Mouse (Mus musculus): Measurements from ENCODE around the gene Oas1c. TPM values are rescaled to one million over a fixed set of nuclear protein-coding genes. Genes with fewer than 3 reads are reported as not detected.

Oas1c gene
- 0.01 TPM for polyA plus RNA-seq (2012; fragmentation: generic; extraction: Trizol)

DNA sequence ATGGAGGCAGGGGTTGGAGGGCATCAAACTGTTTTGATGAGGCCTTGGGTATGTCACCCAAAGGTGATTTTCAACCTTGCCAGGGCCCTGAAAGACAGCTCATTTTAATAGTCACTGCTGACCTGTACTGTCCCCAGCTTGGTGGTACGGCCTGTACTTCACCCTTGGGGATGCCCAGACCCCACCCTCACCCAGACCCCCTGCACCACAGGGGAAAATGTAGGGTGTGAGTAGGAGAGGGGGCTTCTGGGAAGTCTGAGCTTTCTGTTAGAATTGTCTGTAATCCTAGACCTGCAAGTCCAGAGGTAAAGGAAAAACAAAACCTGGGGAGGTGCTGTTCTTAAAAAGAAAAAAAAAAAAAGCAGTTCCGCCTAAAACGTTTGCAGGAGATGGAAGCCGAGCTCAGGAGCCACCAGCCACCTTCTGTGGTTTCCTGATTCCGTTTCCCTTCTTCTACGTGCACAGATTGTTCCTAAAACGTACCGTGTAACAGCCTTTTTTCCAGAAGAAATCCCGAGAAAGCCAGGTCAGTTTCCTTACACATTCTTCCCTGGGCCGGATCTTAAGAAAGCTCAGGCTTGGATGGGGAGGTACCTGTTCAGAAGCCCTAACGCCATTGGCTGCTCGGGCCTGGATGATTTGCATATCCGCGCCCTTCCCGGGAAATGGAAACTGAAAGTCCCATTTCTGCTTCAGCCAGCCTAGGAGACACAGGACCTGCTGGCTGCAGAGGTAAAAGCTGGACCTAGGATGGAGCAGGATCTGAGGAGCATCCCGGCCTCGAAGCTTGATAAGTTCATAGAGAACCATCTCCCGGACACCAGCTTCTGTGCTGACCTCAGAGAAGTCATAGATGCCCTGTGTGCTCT is at the start of gene Oas1c:
Gene Oas1c (minus strand): TSS at position 564 of the 869 bp plus-strand sequence.
- TF ChIP-seq CEBPB (IDR thresholded peaks at IDR 0.05; ENCODE audit: insufficient read depth, poor library complexity, severe bottlenecking), result no peak
- TF ChIP-seq TCF3 (IDR thresholded peaks at IDR 0.05; ENCODE audit: insufficient read length, low read depth), result no peak
- TF ChIP-seq MYOG (IDR thresholded peaks at IDR 0.05; ENCODE audit: control insufficient read depth in 1 of 3, insufficient read depth in 1 of 3, insufficient read length in 2 of 3, low read depth in 2 of 3), result no peak
- TF ChIP-seq POLR2A (IDR thresholded peaks at IDR 0.05; ENCODE audit: insufficient read length, low read depth), result no peak
- no peak for TF ChIP-seq E2F4 (IDR thresholded peaks at IDR 0.05; ENCODE audit: insufficient read depth)
- TF ChIP-seq POLR2AphosphoS2 (IDR thresholded peaks at IDR 0.05; ENCODE audit: insufficient read length, low read depth), result no peak
- no peak for TF ChIP-seq USF1 (IDR thresholded peaks at IDR 0.05; ENCODE audit: low read depth)
- no peak for TF ChIP-seq MAX (IDR thresholded peaks at IDR 0.05; ENCODE audit: low read depth)
- TF ChIP-seq MYOD1 (IDR thresholded peaks at IDR 0.05; ENCODE audit: control insufficient read depth in 1 of 3, insufficient read length in 2 of 3, low read depth in 2 of 3), result no peak
- TF ChIP-seq SRF (IDR thresholded peaks at IDR 0.05; ENCODE audit: control insufficient read depth, insufficient read length, low read depth), result no peak
- TF ChIP-seq TCF12 (IDR thresholded peaks at IDR 0.05; ENCODE audit: insufficient read depth, poor library complexity, severe bottlenecking), result no peak
- TF ChIP-seq REST (IDR thresholded peaks at IDR 0.05; ENCODE audit: insufficient read depth, insufficient read length), result no peak
- H3K79me2 ChIP-seq (ENCODE audit: control insufficient read depth, insufficient read depth), result no peaks in the 10 kb centered on the region
- no peak within 1 kb of the TSS for H3ac ChIP-seq (ENCODE audit: control insufficient read depth, insufficient read length)

GRCm38 (mm10) chr5:120861121-120861520 is 48.8 kb upstream of the Oas1c start, which contains the start of gene Oas1h:
Gene Oas1h (plus strand): TSS chr5:120861421.
- H3K36me3 ChIP-seq (ENCODE audit: control insufficient read depth, insufficient read depth), result no peaks in the 10 kb centered on the region
- H3K4me3 ChIP-seq, result no peak within 1 kb of the TSS

More for the DNA sequence above, at the start of gene Oas1c:
- no peaks in the 10 kb centered on the region for H3K36me3 ChIP-seq (ENCODE audit: control insufficient read depth, insufficient read depth)
- peak within 1 kb of the TSS; percentile 19 for H3K4me3 ChIP-seq
- H3K4me2 ChIP-seq (ENCODE audit: low read depth), result peak within 1 kb of the TSS; percentile 84
- H3K27me3 ChIP-seq (ENCODE audit: control insufficient read depth, insufficient read depth, insufficient read length), result no peaks in the 10 kb centered on the region

GRCm38 (mm10) chr5:120859241-120859640 is 46.9 kb upstream of the Oas1c start:
- H3K79me2 ChIP-seq (ENCODE audit: control insufficient read depth, insufficient read depth), result no peaks in the 10 kb centered on the region
- no peaks in the 10 kb centered on the region for H3K27me3 ChIP-seq (ENCODE audit: control insufficient read depth, insufficient read depth, insufficient read length)
- H3ac ChIP-seq (ENCODE audit: control insufficient read depth, insufficient read length), result no peak overlapping the region
- no peak for TF ChIP-seq MAX (IDR thresholded peaks at IDR 0.05; ENCODE audit: low read depth)
- TF ChIP-seq MYOD1 (IDR thresholded peaks at IDR 0.05; ENCODE audit: control insufficient read depth in 1 of 3, insufficient read length in 2 of 3, low read depth in 2 of 3), result no peak
- no peak for TF ChIP-seq MYOG (IDR thresholded peaks at IDR 0.05; ENCODE audit: control insufficient read depth in 1 of 3, insufficient read depth in 1 of 3, insufficient read length in 2 of 3, low read depth in 2 of 3)
- TF ChIP-seq CEBPB (IDR thresholded peaks at IDR 0.05; ENCODE audit: insufficient read depth, poor library complexity, severe bottlenecking), result no peak
- TF ChIP-seq POLR2AphosphoS2 (IDR thresholded peaks at IDR 0.05; ENCODE audit: insufficient read length, low read depth), result no peak
- TF ChIP-seq REST (IDR thresholded peaks at IDR 0.05; ENCODE audit: insufficient read depth, insufficient read length), result no peak
- no peak for TF ChIP-seq SRF (IDR thresholded peaks at IDR 0.05; ENCODE audit: control insufficient read depth, insufficient read length, low read depth)
- TF ChIP-seq USF1 (IDR thresholded peaks at IDR 0.05; ENCODE audit: low read depth), result no peak
- H3K4me2 ChIP-seq (ENCODE audit: low read depth), result no peak overlapping the region
- no peaks in the 10 kb centered on the region for H3K36me3 ChIP-seq (ENCODE audit: control insufficient read depth, insufficient read depth)
- no peak overlapping the region for H3K4me3 ChIP-seq

More at GRCm38 (mm10) chr5:120861121-120861520, 48.8 kb upstream of the Oas1c start, which contains the start of gene Oas1h:
- Histone ChIP-seq H3K27me3 (ENCODE audit: control insufficient read depth, insufficient read depth, insufficient read length) (no peaks in the 10 kb centered on the region), H3K4me2 (ENCODE audit: low read depth) (no peak within 1 kb of the TSS), H3K79me2 (ENCODE audit: control insufficient read depth, insufficient read depth) (no peaks in the 10 kb centered on the region), H3ac (ENCODE audit: control insufficient read depth, insufficient read length) (no peak within 1 kb of the TSS)
- TF ChIP-seq CEBPB (IDR thresholded peaks at IDR 0.05; ENCODE audit: insufficient read depth, poor library complexity, severe bottlenecking) (no peak), TCF12 (IDR thresholded peaks at IDR 0.05; ENCODE audit: insufficient read depth, poor library complexity, severe bottlenecking) (no peak), MAX (IDR thresholded peaks at IDR 0.05; ENCODE audit: low read depth) (no peak), SRF (IDR thresholded peaks at IDR 0.05; ENCODE audit: control insufficient read depth, insufficient read length, low read depth) (no peak), TCF3 (IDR thresholded peaks at IDR 0.05; ENCODE audit: insufficient read length, low read depth) (no peak), MYOG (IDR thresholded peaks at IDR 0.05; ENCODE audit: control insufficient read depth in 1 of 3, insufficient read depth in 1 of 3, insufficient read length in 2 of 3, low read depth in 2 of 3) (no peak), POLR2AphosphoS2 (IDR thresholded peaks at IDR 0.05; ENCODE audit: insufficient read length, low read depth) (no peak), USF1 (IDR thresholded peaks at IDR 0.05; ENCODE audit: low read depth) (no peak), REST (IDR thresholded peaks at IDR 0.05; ENCODE audit: insufficient read depth, insufficient read length) (no peak), MYOD1 (IDR thresholded peaks at IDR 0.05; ENCODE audit: control insufficient read depth in 1 of 3, insufficient read length in 2 of 3, low read depth in 2 of 3) (no peak)

DNA sequence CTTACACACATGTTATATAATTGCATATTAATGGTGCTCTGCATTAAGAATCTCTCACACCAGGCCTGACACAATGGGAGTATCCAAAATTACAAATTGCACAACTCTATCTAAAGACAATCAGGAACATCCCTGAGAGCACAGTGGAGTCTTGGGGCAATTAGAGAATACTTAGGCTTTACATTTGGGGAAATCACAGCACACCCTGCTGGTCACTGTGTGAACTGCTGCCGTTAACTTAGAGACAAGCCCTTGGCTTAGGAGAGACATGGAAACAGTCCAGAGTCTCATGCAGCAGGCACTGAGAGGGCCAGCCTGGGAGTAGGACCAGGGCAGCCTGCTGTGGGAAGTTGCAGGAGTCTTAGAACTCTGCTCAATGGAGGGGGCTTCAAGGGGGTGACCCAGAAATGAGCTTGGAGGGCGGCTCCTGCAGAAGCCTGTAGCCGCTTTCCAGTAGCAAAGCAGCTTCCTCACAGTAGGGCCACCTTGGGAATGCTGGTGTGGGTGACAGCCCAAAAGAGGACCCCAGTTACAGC is 37.4 kb upstream of the Oas1c start:
- no peak overlapping the region for H3K4me3 ChIP-seq
- no peaks in the 10 kb centered on the region for H3K79me2 ChIP-seq (ENCODE audit: control insufficient read depth, insufficient read depth)
- H3K27me3 ChIP-seq (ENCODE audit: control insufficient read depth, insufficient read depth, insufficient read length), result no peaks in the 10 kb centered on the region
- no peak overlapping the region for H3ac ChIP-seq (ENCODE audit: control insufficient read depth, insufficient read length)
- H3K4me2 ChIP-seq (ENCODE audit: low read depth), result no peak overlapping the region
- TF ChIP-seq E2F4 (IDR thresholded peaks at IDR 0.05; ENCODE audit: insufficient read depth), result no peak
- H3K36me3 ChIP-seq (ENCODE audit: control insufficient read depth, insufficient read depth), result no peaks in the 10 kb centered on the region

Measured in myocyte (in vitro differentiated cells).